Mouse (Mus musculus): ENCODE results near the gene Dctn5.
"Not testable (repeated sequence)": the region's sequence is repeated elsewhere in the genome, so short reads cannot be mapped to it uniquely, and the experiment has no call there.

The Dctn5 gene

GRCm38 (mm10) chr7:122132497-122133337 is at the start of gene Dctn5, which contains the start of gene Palb2:
TSS of gene Dctn5 (plus strand) at chr7:122133041.
TSS of gene Palb2 (minus strand) at chr7:122132985.
- peak; percentile 92 for DNase-seq (ENCODE audit: low spot score)

- DNase-seq (ENCODE audit: low spot score), result no peak
These were observed 45.5 kb upstream of the Dctn5 start for GRCm38 (mm10) chr7:122087195-122087982.

- DNase-seq (ENCODE audit: low spot score), result no peak
These were observed 38.1 kb upstream of the Dctn5 start for GRCm38 (mm10) chr7:122094564-122095330.

GRCm38 (mm10) chr7:122098009-122098408 is 34.8 kb upstream of the Dctn5 start:
- DNase-seq (ENCODE audit: low spot score), result no peak

- no peak for DNase-seq (ENCODE audit: low spot score)
These were observed 33.6 kb upstream of the Dctn5 start for GRCm38 (mm10) chr7:122099222-122099621.

- DNase-seq (ENCODE audit: low spot score), result not testable (repeated sequence)
These were observed 31.7 kb upstream of the Dctn5 start for GRCm38 (mm10) chr7:122101014-122101746.

- DNase-seq (ENCODE audit: low spot score), result no peak
These were observed 31.0 kb upstream of the Dctn5 start, which contains the start of gene Ndufab1 for GRCm38 (mm10) chr7:122101747-122102244. TSS of gene Ndufab1 (minus strand) at chr7:122101886.

- no peak for DNase-seq (ENCODE audit: low spot score)
These were observed 24.6 kb upstream of the Dctn5 start for GRCm38 (mm10) chr7:122108206-122108605.

GRCm38 (mm10) chr7:122123518-122123917 is 9.3 kb upstream of the Dctn5 start:
- DNase-seq (ENCODE audit: low spot score), result no peak

- no peak for DNase-seq (ENCODE audit: low spot score)
These were observed 7.2 kb upstream of the Dctn5 start for GRCm38 (mm10) chr7:122125636-122126035.

- no peak for DNase-seq (ENCODE audit: low spot score)
These were observed 5.9 kb upstream of the Dctn5 start for GRCm38 (mm10) chr7:122126946-122127345.

- DNase-seq (ENCODE audit: low spot score), result no peak
These were observed 1.0 kb upstream of the Dctn5 start for GRCm38 (mm10) chr7:122131834-122132233.

- no peak for DNase-seq (ENCODE audit: low spot score)
These were observed 441 bp downstream of the Dctn5 start for GRCm38 (mm10) chr7:122133338-122133625.

- no peak for DNase-seq (ENCODE audit: low spot score)
These were observed 2.2 kb downstream of the Dctn5 start for GRCm38 (mm10) chr7:122135070-122135469.

GRCm38 (mm10) chr7:122137071-122137470 is 4.2 kb downstream of the Dctn5 start:
- no peak for DNase-seq (ENCODE audit: low spot score)

GRCm38 (mm10) chr7:122138190-122138589 is 5.3 kb downstream of the Dctn5 start:
- no peak for DNase-seq (ENCODE audit: low spot score)

GRCm38 (mm10) chr7:122140991-122141390 is 8.2 kb downstream of the Dctn5 start:
- DNase-seq (ENCODE audit: low spot score), result no peak

- DNase-seq (ENCODE audit: low spot score), result no peak
These were observed 19.6 kb downstream of the Dctn5 start for GRCm38 (mm10) chr7:122152473-122152872.

GRCm38 (mm10) chr7:122158488-122158887 is 25.6 kb downstream of the Dctn5 start:
- no peak for DNase-seq (ENCODE audit: low spot score)

- no peak for DNase-seq (ENCODE audit: low spot score)
These were observed 26.4 kb downstream of the Dctn5 start, which contains the start of gene Plk1 for GRCm38 (mm10) chr7:122158915-122159902. TSS of gene Plk1 (plus strand) at chr7:122159439.

All from urinary bladder, postnatal 10 days (tissue).